Mouse (Mus musculus) retina, postnatal 7 days (tissue): ENCODE data around the gene Fanca.
"Not testable (repeated sequence)": the region's sequence is repeated elsewhere in the genome, so short reads cannot be mapped to it uniquely, and the experiment has no call there.

ENCODE experiments used
- DNase-seq: peaks from one replicate; pipeline ENCODE4 v3.0.0-alpha.2; 2012; ENCODE audit warnings: low read depth, low spot score

The Fanca gene

DNA sequence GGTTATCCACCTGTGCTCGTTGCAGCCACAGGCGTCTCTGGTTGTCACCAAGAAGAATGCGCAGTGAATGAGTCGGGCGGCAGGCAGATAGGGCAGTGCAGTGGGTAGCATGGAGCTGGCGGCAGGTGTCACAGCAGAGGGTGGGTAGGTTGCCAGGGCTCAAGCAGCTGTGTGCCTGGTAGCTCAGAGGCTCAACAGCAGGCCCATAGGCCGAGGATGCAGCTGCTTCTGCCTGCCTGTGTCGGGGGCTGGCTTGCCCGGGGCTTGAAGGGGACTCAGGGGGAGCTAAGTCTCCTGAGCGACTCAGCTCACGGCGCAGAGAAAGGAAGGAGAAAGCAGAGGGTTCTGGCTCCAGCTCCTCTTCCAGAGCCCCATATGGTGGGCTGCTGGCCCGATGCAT, 85.1 kb downstream of the Fanca start:
- no peak for DNase-seq

DNA sequence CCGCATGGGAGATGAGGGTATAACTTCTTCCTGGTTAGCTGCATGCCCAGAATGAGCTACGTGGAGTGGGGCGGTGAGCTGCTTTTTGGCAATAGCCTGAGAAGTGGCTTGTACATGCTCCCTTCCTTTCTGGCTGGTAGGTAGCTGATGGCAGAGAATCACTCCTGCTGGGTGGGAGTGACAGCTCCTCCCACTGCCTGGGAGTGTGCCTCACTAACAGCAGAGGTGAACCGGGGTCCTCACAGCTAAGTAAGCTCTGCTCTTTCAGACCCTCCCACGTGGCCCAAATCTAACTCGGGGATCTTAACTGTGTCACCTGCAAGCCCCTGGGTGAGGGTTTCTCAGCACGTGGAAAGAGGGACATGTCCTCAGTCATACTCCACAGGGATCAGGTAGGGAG, 85.8 kb downstream of the Fanca start:
- DNase-seq: no peak

- peak; percentile 58 for DNase-seq
Measured at GRCm38 (mm10) chr8:123231742-123232141, 86.6 kb downstream of the Fanca start.

DNA sequence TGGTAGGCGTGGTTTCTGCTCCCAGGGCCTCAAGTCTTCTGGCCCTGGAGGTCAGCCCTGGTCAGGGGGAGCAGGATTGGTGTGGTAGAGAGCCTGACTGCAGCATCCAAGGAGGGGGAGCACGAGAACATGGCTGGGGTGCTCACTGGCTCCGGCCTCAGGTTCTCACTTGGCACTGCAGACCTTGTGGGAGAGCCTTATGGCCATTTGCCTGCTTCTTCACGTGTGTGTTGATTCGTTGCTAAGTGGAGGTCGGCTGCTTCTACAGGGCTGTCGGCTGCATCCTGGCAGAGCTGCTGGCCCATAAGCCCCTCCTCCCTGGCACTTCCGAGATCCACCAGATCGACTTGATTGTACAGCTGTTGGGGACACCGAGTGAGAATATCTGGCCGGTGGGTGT, 88.0 kb downstream of the Fanca start:
- DNase-seq: not testable (repeated sequence)

GRCm38 (mm10) chr8:123228416-123228815, 90.0 kb downstream of the Fanca start:
- DNase-seq: no peak

- peak; percentile 93 for DNase-seq
Measured at GRCm38 (mm10) chr8:123224278-123225266, 93.8 kb downstream of the Fanca start, which contains the start of gene Cdk10. Cdk10 (plus strand) TSS chr8:123224842.

DNA sequence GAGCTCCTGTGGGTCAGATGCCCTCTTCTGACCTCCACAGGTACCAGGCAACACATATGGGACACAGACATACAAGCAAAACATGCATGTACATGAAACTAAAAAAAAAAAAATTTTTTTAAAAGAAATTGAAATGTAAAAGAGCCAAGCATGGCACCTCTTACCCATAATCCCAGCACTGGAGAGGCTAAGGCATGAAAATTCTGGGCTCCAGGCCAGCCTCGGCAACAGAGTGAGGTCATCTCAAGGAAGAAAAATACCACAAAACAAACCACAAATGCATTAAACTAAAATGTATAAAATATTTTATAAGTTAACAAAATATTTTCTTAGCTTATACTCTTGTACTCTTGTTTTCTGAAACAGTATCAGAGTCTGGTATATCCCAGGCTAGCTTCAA, 97.5 kb downstream of the Fanca start:
- DNase-seq: no peak
